Mouse (Mus musculus) small intestine, adult 2 months (tissue): ENCODE measurements at regions not wholly inside any gene's neighbourhood (a gene's known extent, or its start where the extent isn't known, plus 50 kb on each side); places are given as distances from the start of the nearest gene placed in this dataset.

ENCODE experiments used
- H3K27ac ChIP-seq: fragments of 200-500 bp; 2 replicates; pipeline ENCODE4 v1.5.1; 2012; ENCODE audit warnings: low read depth, low read length, control low read depth, inconsistent platforms; ENCODE audit not compliant: insufficient read depth
- H3K27me3 ChIP-seq: fragments of 200-500 bp; 2 replicates; pipeline ENCODE4 v1.6.1; 2012; ENCODE audit warnings: mild to moderate bottlenecking, moderate library complexity, low read length, inconsistent platforms; ENCODE audit not compliant: control insufficient read depth, insufficient read depth
- H3K36me3 ChIP-seq: fragments of 200-500 bp; 2 replicates; pipeline ENCODE4 v1.6.1; 2012; ENCODE audit warnings: mild to moderate bottlenecking, low read length, control low read depth, inconsistent platforms; ENCODE audit not compliant: control insufficient read depth, insufficient read depth
- H3K4me1 ChIP-seq: fragments of 200-500 bp; 2 replicates; pipeline ENCODE4 v1.6.1; 2012; ENCODE audit warnings: low read length, inconsistent platforms, mixed read lengths; ENCODE audit not compliant: control insufficient read depth, insufficient read depth, insufficient read length
- H3K4me3 ChIP-seq: fragments of 200-500 bp; 2 replicates; pipeline ENCODE4 v1.5.1; 2012; ENCODE audit warnings: low read depth, mild to moderate bottlenecking, control low read depth, inconsistent platforms, low read length, moderate library complexity
- CTCF ChIP-seq: fragments of 200-500 bp; IDR thresholded peaks from 2 replicates; pipeline ENCODE4 v1.5.1; 2012; ENCODE audit warnings: low read depth, mild to moderate bottlenecking, control low read depth, inconsistent platforms, low read length, moderate library complexity, mixed read lengths; ENCODE audit not compliant: insufficient replicate concordance, insufficient read length; ENCODE audit errors: extremely low read depth
- POLR2A ChIP-seq: fragments of 200-500 bp; IDR thresholded peaks from 2 replicates; pipeline ENCODE4 v1.6.1; 2012; ENCODE audit warnings: low read depth, mild to moderate bottlenecking, control low read depth, inconsistent platforms, low read length, moderate library complexity
- WGBS: fragments of 180-500 bp; shearing (Covaris S2); methylation state at CpG from one replicate; pipeline ENCODE4 v1.1.7; 2018; 5-methylcytosine and 5-hydroxymethylcytosine counted together

- 65% methylated on average over 12 of the region's 12 CpGs for WGBS
- no peaks in the 10 kb centered on the region for H3K4me1 ChIP-seq
- H3K4me3 ChIP-seq = no peak overlapping the region
- TF ChIP-seq POLR2A = no peak
- no peak for TF ChIP-seq CTCF
- H3K36me3 ChIP-seq = no peaks in the 10 kb centered on the region
- H3K27me3 ChIP-seq = no peaks in the 10 kb centered on the region
- no peak overlapping the region for H3K27ac ChIP-seq
Observed at GRCm38 (mm10) chr4:124036483-124036882, 118.7 kb upstream of the 4930535I16Rik start.

GRCm38 (mm10) chr4:124035657-124036061 is 117.8 kb upstream of the 4930535I16Rik start:
- no peaks in the 10 kb centered on the region for H3K4me1 ChIP-seq
- no peaks in the 10 kb centered on the region for H3K27me3 ChIP-seq
- no peak for TF ChIP-seq POLR2A
- TF ChIP-seq CTCF = no peak
- no peaks in the 10 kb centered on the region for H3K36me3 ChIP-seq
- no peak overlapping the region for H3K4me3 ChIP-seq
- no peak overlapping the region for H3K27ac ChIP-seq
- 45% methylated on average over 10 of the region's 10 CpGs for WGBS

- no peaks in the 10 kb centered on the region for H3K4me1 ChIP-seq
- TF ChIP-seq CTCF = no peak
- TF ChIP-seq POLR2A = no peak
Observed at GRCm38 (mm10) chr4:124035192-124035591, 117.4 kb upstream of the 4930535I16Rik start.

GRCm38 (mm10) chr4:124028061-124028460 is 110.2 kb upstream of the 4930535I16Rik start:
- WGBS = 78% methylated on average over 12 of the region's 12 CpGs
- H3K27ac ChIP-seq = no peak overlapping the region
- H3K4me1 ChIP-seq = no peaks in the 10 kb centered on the region
- no peaks in the 10 kb centered on the region for H3K36me3 ChIP-seq
- H3K4me3 ChIP-seq = no peak overlapping the region
- H3K27me3 ChIP-seq = no peaks in the 10 kb centered on the region
- TF ChIP-seq POLR2A (no peak), CTCF (no peak)

More at GRCm38 (mm10) chr4:124035192-124035591, 117.4 kb upstream of the 4930535I16Rik start:
- no peak overlapping the region for H3K27ac ChIP-seq
- no peak overlapping the region for H3K4me3 ChIP-seq
- 48% methylated on average over 7 of the region's 7 CpGs for WGBS
- no peaks in the 10 kb centered on the region for H3K27me3 ChIP-seq
- no peaks in the 10 kb centered on the region for H3K36me3 ChIP-seq

- no peaks in the 10 kb centered on the region for H3K27me3 ChIP-seq
- no peak overlapping the region for H3K27ac ChIP-seq
- no peak for TF ChIP-seq POLR2A
- no peak for TF ChIP-seq CTCF
- H3K4me3 ChIP-seq = no peak overlapping the region
- H3K36me3 ChIP-seq = no peaks in the 10 kb centered on the region
- 65% methylated on average over 3 of the region's 3 CpGs for WGBS
- no peaks in the 10 kb centered on the region for H3K4me1 ChIP-seq
Observed at GRCm38 (mm10) chr4:124016401-124016800, 98.6 kb upstream of the 4930535I16Rik start.

GRCm38 (mm10) chr4:124015323-124015722 is 97.5 kb upstream of the 4930535I16Rik start:
- Histone ChIP-seq H3K36me3 (no peaks in the 10 kb centered on the region), H3K4me3 (no peak overlapping the region), H3K27ac (no peak overlapping the region), H3K27me3 (no peaks in the 10 kb centered on the region), H3K4me1 (no peaks in the 10 kb centered on the region)
- WGBS = 19% methylated on average over 6 of the region's 6 CpGs
- TF ChIP-seq CTCF (no peak), POLR2A (no peak)

GRCm38 (mm10) chr4:124012406-124012805 is 94.6 kb upstream of the 4930535I16Rik start:
- 49% methylated on average over 6 of the region's 6 CpGs for WGBS
- TF ChIP-seq POLR2A (no peak), CTCF (no peak)
- Histone ChIP-seq H3K36me3 (no peaks in the 10 kb centered on the region), H3K4me3 (no peak overlapping the region), H3K27ac (no peak overlapping the region), H3K27me3 (no peaks in the 10 kb centered on the region), H3K4me1 (no peaks in the 10 kb centered on the region)
